Mouse (Mus musculus): ENCODE measurements at regions not wholly inside any gene's neighbourhood (a gene's known extent, or its start where the extent isn't known, plus 50 kb on each side); places are given as distances from the start of the nearest gene placed in this dataset.

GRCm38 (mm10) chr5:112093905-112094571 lies 158.3 kb downstream of the Cryba4 start:
- in situ Hi-C loops (cut with MboI; ENCODE audit: low pct_ligation_motif_present, low pct_unique_long_range_greater_than_20kb, low sequenced_read_pairs) (no loop called here), dilution Hi-C loops (cut with MboI; ENCODE audit: extremely low pct_ligation_motif_present, extremely low pct_unique_long_range_greater_than_20kb, low sequenced_read_pairs) (no loop called here)
- H3K9me3 ChIP-seq (replicated peaks; ENCODE audit: low read length) = peaks cover 91% of the 10 kb centered on the region
- no peaks in the 10 kb centered on the region for H3K36me3 ChIP-seq (replicated peaks in 1 of 2; ENCODE audit: control insufficient read depth in 1 of 2, insufficient read depth in 1 of 2, low read length in 1 of 2)
- no peak for DNase-seq (ENCODE audit: extremely low read depth)
- H3K4me3 ChIP-seq (replicated peaks in 1 of 3; ENCODE audit: low read depth in 2 of 3, low read length in 2 of 3, poor library complexity in 1 of 3) = no peak overlapping the region
- H3K9ac ChIP-seq (ENCODE audit: insufficient read depth, low read depth) = no peak overlapping the region
- H3K79me2 ChIP-seq (replicated peaks; ENCODE audit: control insufficient read depth, extremely low read depth, insufficient read depth, poor library complexity, severe bottlenecking) = no peaks in the 10 kb centered on the region
- TF ChIP-seq PAX5 (IDR thresholded peaks at IDR 0.05; ENCODE audit: low read length) (no peak), ZMIZ1 (IDR thresholded peaks at IDR 0.05; ENCODE audit: low read depth, low read length) (no peak), GABPA (IDR thresholded peaks at IDR 0.05; ENCODE audit: insufficient replicate concordance, low read depth, low read length) (no peak), E2F4 (IDR thresholded peaks at IDR 0.05; ENCODE audit: insufficient replicate concordance, low read depth, low read length) (no peak), EP300 (IDR thresholded peaks at IDR 0.05; ENCODE audit: low read length) (no peak), MYC (IDR thresholded peaks at IDR 0.05; ENCODE audit: low read depth, low read length) (no peak), ZC3H11A (IDR thresholded peaks at IDR 0.05; ENCODE audit: low read depth, low read length) (no peak), ZNF384 (IDR thresholded peaks at IDR 0.05; ENCODE audit: low read depth, low read length) (no peak), BHLHE40 (IDR thresholded peaks at IDR 0.05; ENCODE audit: low read depth, low read length) (no peak), MXI1 (IDR thresholded peaks at IDR 0.05; ENCODE audit: low read depth, low read length) (no peak), MAZ (IDR thresholded peaks at IDR 0.05; ENCODE audit: low read depth, low read length) (no peak)
- H3K4me2 ChIP-seq (ENCODE audit: insufficient read depth, low read depth, poor library complexity, severe bottlenecking) = no peak overlapping the region
- no peaks in the 10 kb centered on the region for H3K4me1 ChIP-seq (ENCODE audit: control insufficient read depth in 1 of 2, insufficient read depth in 2 of 2)
- H3K27me3 ChIP-seq (replicated peaks) = no peaks in the 10 kb centered on the region
- no peak overlapping the region for H3K27ac ChIP-seq (ENCODE audit: insufficient read depth, low read depth)

- H3K4me2 ChIP-seq (ENCODE audit: insufficient read depth, low read depth, poor library complexity, severe bottlenecking) = no peak overlapping the region
- H3K27me3 ChIP-seq (replicated peaks) = no peaks in the 10 kb centered on the region
- no peaks in the 10 kb centered on the region for H3K4me1 ChIP-seq (ENCODE audit: control insufficient read depth in 1 of 2, insufficient read depth in 2 of 2)
- H3K27ac ChIP-seq (ENCODE audit: insufficient read depth, low read depth) = no peak overlapping the region
- H3K9me3 ChIP-seq (replicated peaks; ENCODE audit: low read length) = peaks cover 87% of the 10 kb centered on the region
- in situ Hi-C loops (cut with MboI; ENCODE audit: low pct_ligation_motif_present, low pct_unique_long_range_greater_than_20kb, low sequenced_read_pairs) = no loop called here
- DNase-seq (ENCODE audit: extremely low read depth) = no peak
- H3K36me3 ChIP-seq (replicated peaks in 1 of 2; ENCODE audit: control insufficient read depth in 1 of 2, insufficient read depth in 1 of 2, low read length in 1 of 2) = no peaks in the 10 kb centered on the region
- H3K9ac ChIP-seq (ENCODE audit: insufficient read depth, low read depth) = no peak overlapping the region
- no peaks in the 10 kb centered on the region for H3K79me2 ChIP-seq (replicated peaks; ENCODE audit: control insufficient read depth, extremely low read depth, insufficient read depth, poor library complexity, severe bottlenecking)
- TF ChIP-seq RCOR1 (conservative IDR thresholded peaks at IDR 0.05; ENCODE audit: low read depth, low read length) = no peak
- TF ChIP-seq HCFC1 (IDR thresholded peaks at IDR 0.05; ENCODE audit: low read depth, low read length) = no peak
- no peak for TF ChIP-seq SMC3 (IDR thresholded peaks at IDR 0.05; ENCODE audit: low read depth, low read length)
- TF ChIP-seq JUN (IDR thresholded peaks at IDR 0.05; ENCODE audit: insufficient read depth, low read depth, low read length) = no peak
- no peak for TF ChIP-seq EP300 (IDR thresholded peaks at IDR 0.05; ENCODE audit: low read length)
- TF ChIP-seq GABPA (IDR thresholded peaks at IDR 0.05; ENCODE audit: insufficient replicate concordance, low read depth, low read length) = no peak
- TF ChIP-seq BHLHE40 (IDR thresholded peaks at IDR 0.05; ENCODE audit: low read depth, low read length) = no peak
- TF ChIP-seq CHD2 (IDR thresholded peaks at IDR 0.05; ENCODE audit: low read length) = no peak
- TF ChIP-seq UBTF (IDR thresholded peaks at IDR 0.05; ENCODE audit: low read depth, low read length) = no peak
- no peak for TF ChIP-seq POLR2A (IDR thresholded peaks at IDR 0.05; ENCODE audit: low read depth, low read length)
- TF ChIP-seq ETS1 (conservative IDR thresholded peaks at IDR 0.05; ENCODE audit: low read depth, low read length) = no peak
- no peak for TF ChIP-seq MEF2A (IDR thresholded peaks at IDR 0.05; ENCODE audit: borderline replicate concordance, low read depth, low read length)
- no peak for TF ChIP-seq TCF12 (IDR thresholded peaks at IDR 0.05; ENCODE audit: low read depth, low read length)
- TF ChIP-seq TBP (conservative IDR thresholded peaks at IDR 0.05; ENCODE audit: low read depth, low read length) = no peak
- no peak for TF ChIP-seq MXI1 (IDR thresholded peaks at IDR 0.05; ENCODE audit: low read depth, low read length)
- TF ChIP-seq IRF4 (IDR thresholded peaks at IDR 0.05; ENCODE audit: low read depth, low read length) = no peak
- TF ChIP-seq NRF1 (IDR thresholded peaks at IDR 0.05; ENCODE audit: low read depth, low read length) = no peak
- TF ChIP-seq JUND (conservative IDR thresholded peaks at IDR 0.05; ENCODE audit: low read depth, low read length) = no peak
- no peak for TF ChIP-seq ZMIZ1 (IDR thresholded peaks at IDR 0.05; ENCODE audit: low read depth, low read length)
- H3K4me3 ChIP-seq (replicated peaks in 1 of 3; ENCODE audit: low read depth in 2 of 3, low read length in 2 of 3, poor library complexity in 1 of 3) = no peak overlapping the region
- dilution Hi-C loops (cut with MboI; ENCODE audit: extremely low pct_ligation_motif_present, extremely low pct_unique_long_range_greater_than_20kb, low sequenced_read_pairs) = no loop called here
Observed at GRCm38 (mm10) chr5:112098469-112099085, 153.7 kb downstream of the Cryba4 start.

Data from CH12.LX (cell line).